Mouse (Mus musculus) heart, postnatal 0 days (tissue): ENCODE measurements around the gene Qdpr.

ENCODE experiments used
- CTCF ChIP-seq: IDR thresholded peaks from 2 replicates; pipeline ENCODE4 v1.5.1; 2016; ENCODE audit warnings: antibody characterized with exemption, control low read depth, low read depth
- EP300 ChIP-seq: IDR thresholded peaks from 2 replicates; pipeline ENCODE4 v1.6.1; 2016; ENCODE audit warnings: antibody characterized with exemption, low read depth

GRCm38 (mm10) chr5:45491776-45492175 lies 41.7 kb upstream of the Qdpr start:
- TF ChIP-seq CTCF (no peak), EP300 (no peak)
